Mouse (Mus musculus): Measurements from ENCODE around the gene 9930022D16Rik. TPM values are rescaled to one million over a fixed set of nuclear protein-coding genes. Genes with fewer than 3 reads are reported as not detected.

9930022D16Rik gene
- polyA plus RNA-seq, 1 experiment from 2014 or later: not detected

DNA sequence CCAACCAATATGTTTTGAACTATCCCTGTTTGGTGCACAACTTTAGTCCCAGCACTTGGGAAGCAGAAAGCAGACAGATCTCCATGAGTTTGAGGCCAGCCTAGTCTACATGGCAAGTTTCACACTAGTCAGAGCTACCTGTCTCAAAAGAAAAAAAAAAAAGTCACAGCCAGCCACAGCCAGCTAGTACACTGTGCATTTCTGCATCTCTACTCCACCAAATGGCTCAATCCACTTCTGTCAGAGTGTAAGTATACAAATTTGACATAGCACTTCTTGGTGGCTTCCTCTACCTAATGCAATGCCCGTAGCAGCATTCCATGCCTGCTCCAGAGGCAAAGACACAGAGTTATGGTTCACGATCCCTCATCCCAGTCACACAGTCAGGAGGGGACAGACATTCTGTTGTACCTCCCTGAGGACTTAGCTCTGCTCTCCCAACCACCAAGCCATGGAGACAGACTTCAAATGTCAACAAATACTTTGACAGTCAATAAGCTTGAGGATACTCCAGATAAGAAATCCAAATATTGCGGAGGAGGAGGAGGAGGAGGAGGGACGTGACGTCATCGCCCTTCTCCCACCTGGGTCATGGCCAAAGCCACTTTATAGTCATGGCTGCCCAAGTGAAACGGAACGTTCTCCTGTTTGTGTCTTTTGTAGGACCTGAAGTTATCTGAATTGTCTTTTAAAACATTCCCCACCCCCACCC is 3.1 kb downstream of the 9930022D16Rik start:
- no peaks in the 10 kb centered on the region for H3K36me3 ChIP-seq
- peaks cover 4% of the 10 kb centered on the region; the same call in 1 of the 2 replicates for H3K4me1 ChIP-seq (replicated peaks)
- H3K9me3 ChIP-seq: 0 out of 2 replicates have a peak, but pooled peaks cover 1% of the 10 kb centered on the region
- WGBS: 83% methylated on average over 8 of the region's 8 CpGs
- H3K27ac ChIP-seq: no peak overlapping the region
- H3K4me2 ChIP-seq: no peak overlapping the region
- peaks cover 7% of the 10 kb centered on the region; the same call in 1 of the 2 replicates for H3K27me3 ChIP-seq
- ATAC-seq (ENCODE audit: insufficient number of reproducible peaks, insufficient read depth, low FRiP score, low TSS enrichment, low read depth): no peak
- H3K9ac ChIP-seq (replicated peaks): no peak overlapping the region
- H3K4me3 ChIP-seq (replicated peaks): no peak overlapping the region

DNA sequence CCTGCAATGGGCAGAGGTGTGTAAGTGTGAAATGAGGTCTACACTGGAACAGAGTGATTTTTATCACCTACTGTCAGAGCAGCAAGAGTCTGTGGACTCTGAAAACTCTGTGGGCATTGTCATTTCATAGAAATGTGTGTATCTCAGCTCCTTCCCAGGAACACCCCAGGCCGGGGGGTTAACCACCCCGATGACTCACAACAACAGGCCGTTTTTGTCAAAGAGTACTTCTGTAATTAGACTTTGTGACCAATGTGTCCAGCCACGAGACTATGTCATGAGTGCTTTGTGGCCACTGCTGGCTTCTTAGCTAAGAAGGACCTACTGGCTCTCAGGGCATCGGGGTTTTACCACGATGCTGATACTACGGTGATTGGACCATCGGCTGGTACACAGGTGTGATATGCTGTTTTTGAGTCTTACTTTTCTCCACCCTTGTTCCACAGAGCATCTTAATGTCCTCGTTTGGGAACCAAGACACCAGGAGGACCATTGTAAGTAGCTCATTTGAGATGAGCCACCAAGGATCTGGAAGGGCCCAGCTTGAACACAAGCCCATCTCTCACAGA is 3.8 kb downstream of the 9930022D16Rik start:
- H3K4me2 ChIP-seq: no peak overlapping the region
- no peak for ATAC-seq (ENCODE audit: insufficient number of reproducible peaks, insufficient read depth, low FRiP score, low TSS enrichment, low read depth)
- H3K36me3 ChIP-seq: no peaks in the 10 kb centered on the region
- 84% methylated on average over 9 of the region's 9 CpGs for WGBS
- H3K4me1 ChIP-seq (replicated peaks): peaks cover 4% of the 10 kb centered on the region; the same call in 1 of the 2 replicates
- H3K27me3 ChIP-seq: peaks cover 7% of the 10 kb centered on the region; the same call in 1 of the 2 replicates
- no peak overlapping the region for H3K4me3 ChIP-seq (replicated peaks)
- no peaks in the 10 kb centered on the region for H3K9me3 ChIP-seq
- H3K27ac ChIP-seq: no peak overlapping the region
- H3K9ac ChIP-seq (replicated peaks): no peak overlapping the region

DNA sequence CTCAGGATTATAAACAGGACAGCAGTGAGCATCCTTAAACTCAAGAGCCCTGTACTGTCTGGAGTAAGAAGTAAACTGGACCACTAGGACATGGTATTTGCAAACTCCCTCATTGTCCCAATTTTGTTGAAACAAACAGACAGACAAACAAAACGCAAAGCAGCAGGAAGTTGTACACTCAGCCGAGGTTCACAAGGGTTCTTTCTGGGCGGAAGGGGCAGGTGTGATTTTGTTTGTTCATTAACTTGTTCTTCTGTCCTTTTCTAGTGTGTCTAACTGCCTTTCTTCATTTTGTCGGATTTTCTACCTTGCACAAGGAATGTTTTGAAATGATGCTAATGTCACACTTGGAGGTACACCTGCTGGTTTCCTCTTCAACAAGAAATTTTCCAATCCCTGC is 5.7 kb downstream of the 9930022D16Rik start:
- no peaks in the 10 kb centered on the region for H3K9me3 ChIP-seq
- peaks cover 7% of the 10 kb centered on the region; the same call in 1 of the 2 replicates for H3K27me3 ChIP-seq
- no peak overlapping the region for H3K27ac ChIP-seq
- H3K4me2 ChIP-seq: no peak overlapping the region
- H3K9ac ChIP-seq (replicated peaks): no peak overlapping the region
- WGBS: 55% methylated on average over 4 of the region's 4 CpGs
- no peak overlapping the region for H3K4me3 ChIP-seq (replicated peaks)
- ATAC-seq (ENCODE audit: insufficient number of reproducible peaks, insufficient read depth, low FRiP score, low TSS enrichment, low read depth): no peak
- H3K36me3 ChIP-seq: no peaks in the 10 kb centered on the region
- H3K4me1 ChIP-seq (replicated peaks): peaks cover 4% of the 10 kb centered on the region; the same call in 1 of the 2 replicates

DNA sequence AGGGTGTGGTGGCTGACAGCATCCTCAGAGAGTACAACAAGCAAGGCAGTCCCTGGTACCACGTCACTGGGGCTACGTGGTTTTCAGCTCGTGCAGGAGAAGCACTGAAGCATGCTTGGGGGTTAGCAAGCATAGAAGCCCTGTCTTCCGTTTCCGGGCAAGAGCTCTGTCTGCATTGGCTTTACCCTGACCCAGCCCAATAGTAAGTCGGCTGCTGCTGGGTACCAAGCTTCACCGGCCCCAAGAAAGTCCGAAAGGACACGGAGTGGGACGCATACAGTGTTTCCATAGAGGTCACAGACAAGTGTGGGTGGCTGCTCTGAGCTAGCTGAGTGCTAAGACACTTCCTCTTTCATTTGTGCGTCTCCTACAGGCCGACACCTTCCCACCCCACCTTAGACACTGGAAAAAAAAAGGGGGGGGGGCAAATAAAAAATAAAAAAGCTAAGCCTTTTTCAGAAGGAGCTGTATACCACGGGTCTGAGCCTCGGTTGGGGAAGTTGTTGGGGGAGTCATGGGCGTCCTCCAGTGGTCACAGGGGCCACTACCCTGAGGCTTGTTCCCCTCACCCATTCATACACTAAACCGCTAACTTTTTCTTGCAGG is 6.3 kb downstream of the 9930022D16Rik start:
- Histone ChIP-seq H3K9me3 (no peaks in the 10 kb centered on the region), H3K36me3 (no peaks in the 10 kb centered on the region), H3K4me1 (replicated peaks) (peaks cover 4% of the 10 kb centered on the region; the same call in 1 of the 2 replicates), H3K4me3 (replicated peaks) (no peak overlapping the region), H3K27me3 (peaks cover 7% of the 10 kb centered on the region; the same call in 1 of the 2 replicates), H3K9ac (replicated peaks) (0 out of 2 replicates have a peak overlapping the region, but pooled peaks have one; percentile 19), H3K27ac (no peak overlapping the region), H3K4me2 (no peak overlapping the region)
- no peak for ATAC-seq (ENCODE audit: insufficient number of reproducible peaks, insufficient read depth, low FRiP score, low TSS enrichment, low read depth)
- 49% methylated on average over 16 of the region's 16 CpGs for WGBS

DNA sequence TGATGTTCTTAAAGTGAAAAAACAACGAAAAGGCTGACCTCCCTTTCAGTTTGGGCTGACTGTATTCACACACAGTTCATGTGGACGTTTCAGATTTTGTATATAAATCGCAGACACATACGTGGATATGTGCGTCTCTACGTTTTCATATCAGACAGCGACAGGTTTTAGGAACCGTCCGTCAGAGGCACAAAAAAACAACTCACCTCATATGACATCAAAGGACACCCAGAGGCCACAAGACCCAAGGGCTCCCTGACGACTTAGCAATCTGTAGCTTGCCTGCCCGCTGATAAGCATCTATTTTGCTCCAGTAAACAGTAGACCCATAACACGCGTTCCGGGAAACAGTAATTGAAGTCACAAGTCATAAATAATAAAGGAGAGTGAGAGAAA is 6.8 kb downstream of the 9930022D16Rik start:
- 82% methylated on average over 14 of the region's 14 CpGs for WGBS
- ATAC-seq (ENCODE audit: insufficient number of reproducible peaks, insufficient read depth, low FRiP score, low TSS enrichment, low read depth): no peak
- no peaks in the 10 kb centered on the region for H3K9me3 ChIP-seq
- H3K27ac ChIP-seq: no peak overlapping the region
- H3K27me3 ChIP-seq: peaks cover 7% of the 10 kb centered on the region; the same call in 1 of the 2 replicates
- no peak overlapping the region for H3K4me2 ChIP-seq
- no peaks in the 10 kb centered on the region for H3K36me3 ChIP-seq
- H3K9ac ChIP-seq (replicated peaks): no peak overlapping the region
- H3K4me1 ChIP-seq (replicated peaks): peaks cover 4% of the 10 kb centered on the region; the same call in 1 of the 2 replicates
- H3K4me3 ChIP-seq (replicated peaks): no peak overlapping the region

DNA sequence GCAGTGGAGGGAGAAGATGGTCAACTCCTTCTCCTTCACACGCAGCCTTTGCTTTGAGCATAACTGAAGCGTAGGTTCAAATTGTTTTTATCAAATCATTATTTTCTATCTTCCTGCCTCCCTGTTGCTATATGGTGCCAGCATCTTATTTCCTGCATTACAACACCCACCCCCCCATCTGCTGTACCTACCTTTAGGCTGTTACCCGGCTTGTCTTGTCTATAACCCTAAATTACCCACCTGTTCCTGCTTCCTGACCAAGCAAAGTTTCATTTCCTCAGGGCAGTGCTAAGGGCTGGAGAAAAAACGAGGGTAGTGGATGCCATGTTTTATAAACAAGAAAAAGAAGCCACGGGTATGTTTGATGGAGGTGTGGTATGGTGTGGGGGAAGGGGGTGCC is 7.5 kb downstream of the 9930022D16Rik start:
- Histone ChIP-seq H3K36me3 (no peaks in the 10 kb centered on the region), H3K27ac (no peak overlapping the region), H3K9ac (replicated peaks) (no peak overlapping the region), H3K4me3 (replicated peaks) (no peak overlapping the region), H3K27me3 (peaks cover 7% of the 10 kb centered on the region; the same call in 1 of the 2 replicates), H3K9me3 (no peaks in the 10 kb centered on the region), H3K4me1 (replicated peaks) (peaks cover 4% of the 10 kb centered on the region; the same call in 1 of the 2 replicates), H3K4me2 (no peak overlapping the region)
- no peak for ATAC-seq (ENCODE audit: insufficient number of reproducible peaks, insufficient read depth, low FRiP score, low TSS enrichment, low read depth)
- 72% methylated on average over 5 of the region's 5 CpGs for WGBS

DNA sequence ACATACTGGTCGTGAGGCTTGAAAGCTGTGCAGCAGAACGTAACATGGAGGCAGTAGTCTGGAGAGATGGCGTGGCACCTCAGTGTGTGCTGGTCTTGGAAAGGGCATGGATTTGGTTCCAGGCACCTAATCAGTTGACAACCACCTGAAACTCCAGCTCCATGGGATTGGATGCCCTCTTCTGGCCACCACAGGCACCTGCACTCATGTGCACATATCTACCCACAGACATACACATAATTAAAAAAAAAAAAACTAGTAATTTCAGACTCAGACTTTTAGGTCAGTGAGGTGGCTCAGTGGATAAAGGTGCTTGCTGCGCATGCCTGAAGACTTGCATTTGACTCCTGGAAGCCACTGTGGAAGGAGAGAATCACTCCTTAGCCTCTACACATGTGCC is 8.5 kb downstream of the 9930022D16Rik start:
- no peak overlapping the region for H3K4me2 ChIP-seq
- no peak overlapping the region for H3K27ac ChIP-seq
- H3K9ac ChIP-seq (replicated peaks): no peak overlapping the region
- H3K4me1 ChIP-seq (replicated peaks): peaks cover 10% of the 10 kb centered on the region; the same call in 1 of the 2 replicates
- no peaks in the 10 kb centered on the region for H3K9me3 ChIP-seq
- no peak for ATAC-seq (ENCODE audit: insufficient number of reproducible peaks, insufficient read depth, low FRiP score, low TSS enrichment, low read depth)
- H3K36me3 ChIP-seq: no peaks in the 10 kb centered on the region
- peaks cover 7% of the 10 kb centered on the region; the same call in 1 of the 2 replicates for H3K27me3 ChIP-seq
- no peak overlapping the region for H3K4me3 ChIP-seq (replicated peaks)
- WGBS: 97% methylated on average over 4 of the region's 4 CpGs

DNA sequence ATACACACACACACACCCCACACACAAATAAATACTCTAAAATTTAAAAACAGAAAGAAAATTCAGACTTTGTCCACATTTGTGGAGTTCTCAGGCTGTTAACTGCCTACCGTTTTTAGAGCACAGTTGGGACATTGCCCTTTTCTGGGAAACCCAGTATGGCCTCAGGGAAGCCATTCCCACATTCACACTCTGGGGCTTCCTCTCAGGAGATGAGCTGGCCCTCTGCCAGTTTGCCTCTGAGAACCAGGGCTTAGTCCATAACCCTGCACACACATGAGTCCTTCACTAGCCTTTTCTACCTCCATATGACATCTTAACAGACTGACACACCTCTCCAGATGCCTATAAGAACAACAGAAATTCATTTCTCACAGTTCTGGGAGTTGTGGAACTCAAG is 9.6 kb downstream of the 9930022D16Rik start:
- Histone ChIP-seq H3K4me2 (no peak overlapping the region), H3K27ac (no peak overlapping the region), H3K27me3 (peaks cover 7% of the 10 kb centered on the region; the same call in 1 of the 2 replicates), H3K9me3 (no peaks in the 10 kb centered on the region), H3K4me1 (replicated peaks) (peaks cover 10% of the 10 kb centered on the region; the same call in 1 of the 2 replicates), H3K4me3 (replicated peaks) (no peak overlapping the region), H3K9ac (replicated peaks) (no peak overlapping the region), H3K36me3 (peaks cover 2% of the 10 kb centered on the region)
- WGBS: 69% methylated on average over 1 of the region's 1 CpGs
- ATAC-seq (ENCODE audit: insufficient number of reproducible peaks, insufficient read depth, low FRiP score, low TSS enrichment, low read depth): no peak

DNA sequence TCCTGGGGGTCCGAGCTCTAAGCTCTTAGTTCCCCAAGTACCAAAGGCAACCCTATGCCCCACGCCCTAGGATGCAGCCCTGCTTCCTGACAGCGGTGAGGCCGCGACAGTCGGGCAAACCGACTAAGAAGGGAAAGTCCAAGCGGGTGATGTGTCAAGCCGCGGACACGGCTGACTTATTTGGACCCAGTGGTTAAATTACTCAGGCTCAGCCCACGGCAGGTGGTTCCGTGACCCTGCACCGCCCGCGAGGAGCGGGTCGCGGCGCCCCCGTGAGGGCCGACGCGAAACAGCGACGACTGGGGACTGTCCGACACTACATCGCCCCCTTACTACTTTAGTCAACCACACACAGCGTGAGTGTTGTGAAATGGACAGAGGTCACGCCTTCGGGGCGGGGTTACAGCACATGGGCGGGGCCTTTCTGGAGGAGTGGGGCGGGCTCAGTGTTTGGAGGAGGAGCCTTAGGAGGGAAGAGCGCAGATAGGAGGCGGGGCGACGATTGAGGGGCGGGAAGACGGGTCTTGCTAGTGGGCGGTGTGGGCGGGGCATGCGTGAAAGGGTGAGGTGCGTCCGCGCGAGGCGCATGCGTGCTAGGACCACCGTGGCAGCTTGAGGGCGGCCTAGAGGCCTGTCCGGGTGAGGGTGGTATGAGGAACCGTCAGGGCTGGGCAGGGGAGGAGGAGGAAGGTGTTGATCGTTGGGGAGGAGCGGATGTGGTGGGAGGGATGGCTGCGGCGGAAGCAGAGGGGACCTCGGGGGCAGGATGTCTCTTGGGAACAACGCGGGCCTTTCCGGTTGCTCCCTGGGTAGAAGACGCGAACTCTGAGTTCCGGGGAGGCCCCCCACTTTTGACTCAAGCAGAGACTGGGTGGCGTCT is 11.9 kb downstream of the 9930022D16Rik start, which contains the start of gene Amz2:
TSS of gene Amz2 (plus strand) at position 555 of the 880 bp plus-strand sequence.
- Histone ChIP-seq H3K9ac (replicated peaks) (peak within 1 kb of the TSS; percentile 73), H3K27me3 (no peaks in the 10 kb centered on the region), H3K4me3 (replicated peaks) (peak within 1 kb of the TSS; percentile 64), H3K4me2 (peak within 1 kb of the TSS; percentile 63), H3K4me1 (replicated peaks) (peaks cover 5% of the 10 kb centered on the region; the same call in 1 of the 2 replicates), H3K36me3 (peaks cover 25% of the 10 kb centered on the region), H3K27ac (peak within 1 kb of the TSS; percentile 82), H3K9me3 (no peaks in the 10 kb centered on the region)
- WGBS: under 1% methylated on average over 65 of the region's 65 CpGs
- peak; percentile 96 for ATAC-seq (ENCODE audit: insufficient number of reproducible peaks, insufficient read depth, low FRiP score, low TSS enrichment, low read depth)

DNA sequence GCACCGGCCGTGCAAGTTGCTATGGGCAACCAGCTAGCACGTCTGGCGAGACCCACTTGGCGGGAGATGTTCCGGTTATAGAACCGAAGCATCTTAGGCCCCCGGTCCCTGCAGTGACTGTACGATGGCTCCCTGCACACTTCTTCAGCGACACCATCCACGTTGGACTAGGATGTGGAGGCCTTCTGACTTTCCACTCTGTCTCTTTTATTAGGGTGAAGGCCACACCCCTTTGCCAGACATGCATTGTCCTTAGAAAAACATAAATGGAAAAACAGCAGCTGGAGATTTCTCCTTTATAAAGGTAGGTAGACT is 12.5 kb downstream of the 9930022D16Rik start:
- Histone ChIP-seq H3K36me3 (peaks cover 31% of the 10 kb centered on the region), H3K27ac (peak overlapping the region; percentile 82), H3K27me3 (no peaks in the 10 kb centered on the region), H3K9me3 (no peaks in the 10 kb centered on the region), H3K4me3 (replicated peaks) (peak overlapping the region; percentile 64), H3K9ac (replicated peaks) (peak overlapping the region; percentile 73), H3K4me1 (replicated peaks) (peaks cover 5% of the 10 kb centered on the region; the same call in 1 of the 2 replicates), H3K4me2 (peak overlapping the region; percentile 63)
- ATAC-seq (ENCODE audit: insufficient number of reproducible peaks, insufficient read depth, low FRiP score, low TSS enrichment, low read depth): no peak; the same call in 1 of the 2 replicates
- under 1% methylated on average over 11 of the region's 11 CpGs for WGBS
